Mouse (Mus musculus) cerebellum, adult 8-10 months (tissue): ENCODE results near the gene Nxpe4.
"Not testable (repeated sequence)": the region's sequence is repeated elsewhere in the genome, so short reads cannot be mapped to it uniquely, and the experiment has no call there.

Experiments
- DNase-seq: peaks from one replicate; pipeline ENCODE4 v3.0.0; 2022

Gene Nxpe4

GRCm38 (mm10) chr9:48241791-48242190, 80.0 kb downstream of the Nxpe4 start:
- DNase-seq = no peak

- DNase-seq = no peak
These were observed 80.9 kb downstream of the Nxpe4 start for GRCm38 (mm10) chr9:48242756-48243155.

GRCm38 (mm10) chr9:48244175-48244574, 82.4 kb downstream of the Nxpe4 start:
- DNase-seq = no peak

- no peak for DNase-seq
These were observed 83.7 kb downstream of the Nxpe4 start for GRCm38 (mm10) chr9:48245525-48245924.

- no peak for DNase-seq
These were observed 85.5 kb downstream of the Nxpe4 start for GRCm38 (mm10) chr9:48247276-48247675.

- DNase-seq = no peak
These were observed 90.4 kb downstream of the Nxpe4 start for GRCm38 (mm10) chr9:48252236-48252635.

GRCm38 (mm10) chr9:48257001-48257400, 95.2 kb downstream of the Nxpe4 start:
- DNase-seq = no peak

GRCm38 (mm10) chr9:48257741-48258423, 96.1 kb downstream of the Nxpe4 start:
- DNase-seq = peak; percentile 33

- DNase-seq = no peak
These were observed 102.8 kb downstream of the Nxpe4 start for GRCm38 (mm10) chr9:48264616-48265015.

- no peak for DNase-seq
These were observed 103.7 kb downstream of the Nxpe4 start for GRCm38 (mm10) chr9:48265491-48265890.

- DNase-seq = peak; percentile 69
These were observed 104.6 kb downstream of the Nxpe4 start for GRCm38 (mm10) chr9:48266286-48267027.

- DNase-seq = peak; percentile 23
These were observed 105.2 kb downstream of the Nxpe4 start for GRCm38 (mm10) chr9:48267028-48267441.

- no peak for DNase-seq
These were observed 106.1 kb downstream of the Nxpe4 start for GRCm38 (mm10) chr9:48267960-48268359.

GRCm38 (mm10) chr9:48276831-48277230, 115.0 kb downstream of the Nxpe4 start:
- no peak for DNase-seq

- no peak for DNase-seq
These were observed 122.4 kb downstream of the Nxpe4 start for GRCm38 (mm10) chr9:48284221-48284620.

- no peak for DNase-seq
These were observed 128.5 kb downstream of the Nxpe4 start for GRCm38 (mm10) chr9:48290281-48290680.

- DNase-seq = no peak
These were observed 132.9 kb downstream of the Nxpe4 start for GRCm38 (mm10) chr9:48294754-48295153.

- DNase-seq = no peak
These were observed 137.2 kb downstream of the Nxpe4 start for GRCm38 (mm10) chr9:48298983-48299382.

GRCm38 (mm10) chr9:48303564-48303963, 141.7 kb downstream of the Nxpe4 start:
- not testable (repeated sequence) for DNase-seq

- no peak for DNase-seq
These were observed 149.4 kb downstream of the Nxpe4 start for GRCm38 (mm10) chr9:48311241-48311640.

GRCm38 (mm10) chr9:48314194-48314593, 152.4 kb downstream of the Nxpe4 start:
- peak; percentile 0 for DNase-seq

GRCm38 (mm10) chr9:48315825-48316224, 154.0 kb downstream of the Nxpe4 start:
- DNase-seq = no peak

- no peak for DNase-seq
These were observed 164.5 kb downstream of the Nxpe4 start for GRCm38 (mm10) chr9:48326338-48326737.

GRCm38 (mm10) chr9:48329597-48329996, 167.8 kb downstream of the Nxpe4 start:
- DNase-seq = no peak
